Mouse (Mus musculus): ENCODE results near the gene Ccdc141.

DNA sequence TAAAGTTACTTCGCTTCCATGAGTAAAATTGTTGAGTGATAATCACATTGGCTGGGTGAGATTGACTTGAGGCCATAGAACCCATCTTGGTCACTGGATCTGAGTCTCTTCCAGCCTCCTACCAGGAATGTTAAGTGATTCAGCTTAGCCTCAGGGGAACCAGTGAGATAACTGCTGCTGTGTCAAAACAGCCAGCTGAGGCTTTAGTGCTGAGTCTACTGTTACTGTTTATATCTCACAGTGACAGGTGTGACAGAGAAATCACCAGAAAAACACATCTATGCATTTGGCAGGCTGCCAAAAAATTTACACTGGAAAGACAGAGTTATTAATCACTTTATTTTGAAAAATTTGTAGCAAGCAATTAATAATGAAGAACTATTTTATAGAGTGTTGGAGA, 43.5 kb downstream of the Ccdc141 start:
- TF ChIP-seq EP300 (IDR thresholded peaks at IDR 0.05): no peak
- no peak for TF ChIP-seq CTCF (IDR thresholded peaks at IDR 0.05)
